Comparison of ENCODE assay signal across 13 mouse cellular contexts in genomic region chr1:159065024-159065423, GRCm38 (mm10).
DNase-seq lines count a peak whose midpoint lies in the region; ATAC-seq and TF ChIP-seq lines count a peak whose summit lies in the region.
"Had no signal": no experiment of that assay in that cellular context is flagged by ENCODE, and none has a peak within 500 bp of the region (broad histone marks: within the 10 kb centered on the region; RNA-seq: fewer than 3 reads in every experiment).

No protein-coding gene starts in this region.

- in situ Hi-C loops in CH12.LX (cut with MboI; ENCODE audit: low pct_ligation_motif_present, low pct_unique_long_range_greater_than_20kb, low sequenced_read_pairs), result no loop called here

- TF ChIP-seq RAD21 in CH12.LX (IDR thresholded peaks at IDR 0.05; ENCODE audit: low read depth, low read length), result no peak

- no peak for TF ChIP-seq EP300 in CH12.LX (IDR thresholded peaks at IDR 0.05; ENCODE audit: low read length)

- no peaks in the 10 kb centered on the region for H3K9me3 ChIP-seq in kidney, embryonic 14.5 days (ENCODE audit: control insufficient read depth, low read length)
- no peaks in the 10 kb centered on the region for H3K9me3 ChIP-seq in CH12.LX (replicated peaks; ENCODE audit: low read length)
- H3K9me3 ChIP-seq in midbrain, embryonic 10.5 days (replicated peaks), result no peaks in the 10 kb centered on the region
- H3K9me3 ChIP-seq: embryonic facial prominence, embryonic 15.5 days; limb, embryonic 10.5 days had no signal

- no peaks in the 10 kb centered on the region for H3K27me3 ChIP-seq in kidney, adult 2 months (replicated peaks; ENCODE audit: control insufficient read depth, insufficient read depth, low read length)
- no peaks in the 10 kb centered on the region for H3K27me3 ChIP-seq in kidney, embryonic 14.5 days (ENCODE audit: control insufficient read depth, insufficient read depth, low read length)
- no peaks in the 10 kb centered on the region for H3K27me3 ChIP-seq in CH12.LX (replicated peaks)
- no peaks in the 10 kb centered on the region for H3K27me3 ChIP-seq in midbrain, embryonic 10.5 days (ENCODE audit: low read depth, poor library complexity, severe bottlenecking)
- H3K27me3 ChIP-seq: embryonic facial prominence, embryonic 15.5 days had no signal

- no peaks in the 10 kb centered on the region for H3K36me3 ChIP-seq in kidney, adult 2 months (ENCODE audit: control insufficient read depth, insufficient read depth, low read length)
- no peaks in the 10 kb centered on the region for H3K36me3 ChIP-seq in kidney, embryonic 14.5 days (ENCODE audit: control insufficient read depth, insufficient read depth, low read length)
- H3K36me3 ChIP-seq in CH12.LX (replicated peaks in 1 of 2; ENCODE audit: control insufficient read depth in 1 of 2, insufficient read depth in 1 of 2, low read length in 1 of 2), result no peaks in the 10 kb centered on the region
- H3K36me3 ChIP-seq in midbrain, embryonic 10.5 days, result no peaks in the 10 kb centered on the region
- H3K36me3 ChIP-seq: embryonic facial prominence, embryonic 15.5 days; limb, embryonic 10.5 days had no signal

- H3K4me2 ChIP-seq in kidney, embryonic 14.5 days (replicated peaks; ENCODE audit: low read depth, low read length), result no peak overlapping the region
- H3K4me2 ChIP-seq in CH12.LX (ENCODE audit: insufficient read depth, low read depth, poor library complexity, severe bottlenecking), result no peak overlapping the region
- H3K4me2 ChIP-seq: embryonic facial prominence, embryonic 15.5 days had no signal

- TF ChIP-seq CTCF in kidney, adult 2 months (conservative IDR thresholded peaks at IDR 0.05; ENCODE audit: insufficient read depth, insufficient read length, low read depth, low read length), result no peak
- TF ChIP-seq CTCF in CH12.LX (conservative IDR thresholded peaks at IDR 0.05 in 1 of 2, IDR thresholded peaks at IDR 0.05 in 1 of 2; ENCODE audit: low read depth in 2 of 2, low read length in 2 of 2), result no peak

- no peak overlapping the region for H3K27ac ChIP-seq in kidney, adult 2 months (ENCODE audit: insufficient read depth, low read depth, low read length)
- H3K27ac ChIP-seq in kidney, embryonic 14.5 days (ENCODE audit: low read depth, low read length), result no peak overlapping the region
- H3K27ac ChIP-seq in CH12.LX (ENCODE audit: insufficient read depth, low read depth), result no peak overlapping the region
- H3K27ac ChIP-seq in midbrain, embryonic 10.5 days (replicated peaks), result no peak overlapping the region
- H3K27ac ChIP-seq: embryonic facial prominence, embryonic 15.5 days; limb, embryonic 10.5 days had no signal

- dilution Hi-C loops in CH12.LX (cut with MboI; ENCODE audit: extremely low pct_ligation_motif_present, extremely low pct_unique_long_range_greater_than_20kb, low sequenced_read_pairs), result no loop called here

- no peak overlapping the region for H3K9ac ChIP-seq in kidney, embryonic 14.5 days (ENCODE audit: low read depth, low read length)
- H3K9ac ChIP-seq in CH12.LX (ENCODE audit: insufficient read depth, low read depth), result no peak overlapping the region
- H3K9ac ChIP-seq: embryonic facial prominence, embryonic 15.5 days had no signal

- 38% methylated on average over 1 of the region's 1 CpGs for WGBS in kidney, adult 2 months
- 44% methylated on average over 1 of the region's 1 CpGs for WGBS in kidney, embryonic 14.5 days
- WGBS in midbrain, embryonic 10.5 days, result 85% methylated on average over 1 of the region's 1 CpGs

- no peaks in the 10 kb centered on the region for H3K4me1 ChIP-seq in kidney, adult 2 months (ENCODE audit: control insufficient read depth, insufficient read depth, low read length)
- H3K4me1 ChIP-seq in kidney, embryonic 14.5 days (ENCODE audit: control insufficient read depth, insufficient read depth, low read length), result no peaks in the 10 kb centered on the region
- peaks cover 4 to 11% of the 10 kb centered on the region in 2 experiments for H3K4me1 ChIP-seq in CH12.LX (ENCODE audit: control insufficient read depth in 1 of 2, insufficient read depth in 2 of 2)
- H3K4me1 ChIP-seq in midbrain, embryonic 10.5 days, result no peaks in the 10 kb centered on the region
- H3K4me1 ChIP-seq: embryonic facial prominence, embryonic 15.5 days; limb, embryonic 10.5 days had no signal

- no peak overlapping the region for H3K4me3 ChIP-seq in kidney, adult 2 months (ENCODE audit: insufficient read depth, low read depth, low read length)
- H3K4me3 ChIP-seq in kidney, embryonic 14.5 days (ENCODE audit: low read length), result no peak overlapping the region
- no peak overlapping the region for H3K4me3 ChIP-seq in CH12.LX (replicated peaks in 1 of 3; ENCODE audit: low read depth in 2 of 3, low read length in 2 of 3, poor library complexity in 1 of 3)
- no peak overlapping the region for H3K4me3 ChIP-seq in midbrain, embryonic 10.5 days
- H3K4me3 ChIP-seq: embryonic facial prominence, embryonic 15.5 days; limb, embryonic 10.5 days had no signal

- DNase-seq in kidney, adult 2 months, result peak; percentile 46
- DNase-seq in CH12.LX (ENCODE audit: extremely low read depth), result peak; percentile 15
- DNase-seq in c-Kit-positive CD71-negative TER-119-negative erythroid progenitor cells, embryonic 14.5 days (ENCODE audit: low read depth), result peak; percentile 4
- DNase-seq in kidney, adult 9 months, result peak; percentile 36
- DNase-seq in midbrain, embryonic 10.5 days (ENCODE audit: low spot score), result no peak
- no peak for DNase-seq in ovary, postnatal 14 days (ENCODE audit: low spot score)
- no peak for DNase-seq in urinary bladder, adult 2 months (ENCODE audit: low spot score)
- DNase-seq: cerebellum, postnatal 25 days; layer of hippocampus, adult 9-11 months had no signal

- ATAC-seq in kidney, embryonic 14.5 days (ENCODE audit: low FRiP score, low TSS enrichment), result no peak
- ATAC-seq: forebrain, embryonic 16.5 days had no signal

- TF ChIP-seq POLR2A in kidney, adult 2 months (IDR thresholded peaks at IDR 0.05; ENCODE audit: low read depth, low read length), result no peak
- TF ChIP-seq POLR2A in CH12.LX (IDR thresholded peaks at IDR 0.05; ENCODE audit: low read depth, low read length), result no peak

- no peaks in the 10 kb centered on the region for H3K79me2 ChIP-seq in CH12.LX (replicated peaks; ENCODE audit: control insufficient read depth, extremely low read depth, insufficient read depth, poor library complexity, severe bottlenecking)

TF ChIP-seq in CH12.LX, 34 proteins besides CTCF, POLR2A, EP300 and RAD21:
- TF ChIP-seq UBTF (IDR thresholded peaks at IDR 0.05; ENCODE audit: low read depth, low read length) (no peak), SIN3A (IDR thresholded peaks at IDR 0.05; ENCODE audit: low read length) (no peak), MEF2A (IDR thresholded peaks at IDR 0.05; ENCODE audit: borderline replicate concordance, low read depth, low read length) (no peak), MAX (IDR thresholded peaks at IDR 0.05; ENCODE audit: low read length) (no peak), SMC3 (IDR thresholded peaks at IDR 0.05; ENCODE audit: low read depth, low read length) (no peak), ZC3H11A (IDR thresholded peaks at IDR 0.05; ENCODE audit: low read depth, low read length) (no peak), MAZ (IDR thresholded peaks at IDR 0.05; ENCODE audit: low read depth, low read length) (no peak), ETS1 (conservative IDR thresholded peaks at IDR 0.05; ENCODE audit: low read depth, low read length) (no peak), ZMIZ1 (IDR thresholded peaks at IDR 0.05; ENCODE audit: low read depth, low read length) (no peak), JUN (IDR thresholded peaks at IDR 0.05; ENCODE audit: insufficient read depth, low read depth, low read length) (no peak)

Comparison
In these comparisons a context has a peak if more than half of its experiments do, and no peak if none do; other contexts are left out.
1. DNase-seq: peak in kidney, adult 2 months (single experiment), CH12.LX (single experiment), c-Kit-positive CD71-negative TER-119-negative erythroid progenitor cells, embryonic 14.5 days (single experiment) and kidney, adult 9 months (single experiment); none in midbrain, embryonic 10.5 days (single experiment), ovary, postnatal 14 days (single experiment) and urinary bladder, adult 2 months (single experiment).